Mouse (Mus musculus) intestine, embryonic 16.5 days (tissue): ENCODE data around the gene Mageb3. TPM values are rescaled to one million over a fixed set of nuclear protein-coding genes. Genes with fewer than 3 reads are reported as not detected.

Source experiments
- ATAC-seq: fragments of 200-750 bp; cut with Nextera tagmentation; 2 replicates; pipeline ENCODE4 v1.8.0; 2017; ENCODE audit warnings: moderate TSS enrichment, moderate library complexity
- H3K27ac ChIP-seq: fragments of 300-500 bp; sonication (generic); 2 replicates; pipeline ENCODE4 v1.5.1; 2014; ENCODE audit warnings: mild to moderate bottlenecking, low read length
- H3K27me3 ChIP-seq: fragments of 300-500 bp; sonication (generic); replicated peaks from 2 replicates; pipeline ENCODE4 v1.6.1; 2014; ENCODE audit warnings: low read length, control low read depth, mixed read lengths; ENCODE audit not compliant: control insufficient read depth, insufficient read depth
- H3K36me3 ChIP-seq: fragments of 300-500 bp; sonication (generic); 2 replicates; pipeline ENCODE4 v1.6.1; 2014; ENCODE audit warnings: low read length, control low read depth; ENCODE audit not compliant: control insufficient read depth, insufficient read depth
- H3K4me1 ChIP-seq: fragments of 300-500 bp; sonication (generic); 2 replicates; pipeline ENCODE4 v1.6.1; 2014; ENCODE audit warnings: low read length, control low read depth, mixed read lengths; ENCODE audit not compliant: control insufficient read depth, insufficient read depth
- H3K4me2 ChIP-seq: fragments of 300-500 bp; sonication (generic); 2 replicates; pipeline ENCODE4 v1.6.1; 2014; ENCODE audit warnings: low read depth, low read length, control low read depth
- H3K4me3 ChIP-seq: fragments of 300-500 bp; sonication (generic); 2 replicates; pipeline ENCODE4 v1.5.1; 2014; ENCODE audit warnings: mild to moderate bottlenecking, low read length
- H3K9ac ChIP-seq: fragments of 300-500 bp; sonication (generic); 2 replicates; pipeline ENCODE4 v1.6.1; 2014; ENCODE audit warnings: low read depth, low read length
- H3K9me3 ChIP-seq: fragments of 300-500 bp; sonication (generic); 2 replicates; pipeline ENCODE4 v1.6.1; 2016; ENCODE audit warnings: low read length, control low read depth; ENCODE audit not compliant: control insufficient read depth
- WGBS: fragments of 180-500 bp; shearing (Covaris S2); extraction: QIAGEN DNeasy Blood & Tissue Kit; methylation state at CpG from one replicate; pipeline ENCODE4 v1.1.7; 2014; 5-methylcytosine and 5-hydroxymethylcytosine counted together
- polyA plus RNA-seq: library from polyadenylated mRNA; unstranded; fragments of >200 nt; fragmentation: Nextera tagmentation; extraction: Ambion mirVana; gene quantifications from 2 replicates; pipeline ENCODE4 v1.2.1, GENCODE M21; 2015

Mageb3 gene
- polyA plus RNA-seq, 1 experiment from 2014 or later: 0.16 TPM

GRCm38 (mm10) chr2:121909975-121910374 is 45.9 kb downstream of the Mageb3 start:
- WGBS: 73% methylated on average over 3 of the region's 3 CpGs

More at GRCm38 (mm10) chr2:121909975-121910374, 45.9 kb downstream of the Mageb3 start:
- H3K4me3 ChIP-seq: no peak overlapping the region
- ATAC-seq: no peak
- H3K27ac ChIP-seq: no peak overlapping the region
- no peaks in the 10 kb centered on the region for H3K27me3 ChIP-seq
- H3K9ac ChIP-seq: no peak overlapping the region
- H3K4me1 ChIP-seq: no peaks in the 10 kb centered on the region
- H3K9me3 ChIP-seq: no peaks in the 10 kb centered on the region
- H3K4me2 ChIP-seq: no peak overlapping the region
- H3K36me3 ChIP-seq: peaks cover 2% of the 10 kb centered on the region; the same call in 1 of the 2 replicates

Other genes with a start within 250 kb of the Mageb3 start
- gene Frmd5, start 149.0 kb downstream of the Mageb3 start, polyA plus RNA-seq: 1.3 and 1.5 TPM in 2 replicates
- gene Casc4, start 89.1 kb downstream of the Mageb3 start, polyA plus RNA-seq: 11.6 and 13.0 TPM in 2 replicates
- 31.8 and 34.9 TPM in 2 replicates for gene Ctdspl2, start 91 bp downstream of the Mageb3 start, polyA plus RNA-seq
- 9.4 and 10.3 TPM in 2 replicates for gene Eif3j1, start 72.5 kb upstream of the Mageb3 start, polyA plus RNA-seq
- gene Spg11, start 162.3 kb upstream of the Mageb3 start, polyA plus RNA-seq: 7.0 and 7.6 TPM in 2 replicates
- 385 and 440 TPM in 2 replicates for gene B2m, start 191.6 kb upstream of the Mageb3 start, polyA plus RNA-seq
- gene Trim69, start 204.6 kb upstream of the Mageb3 start, polyA plus RNA-seq: not detected in 2 replicates
- gene Patl2, start 230.1 kb upstream of the Mageb3 start, polyA plus RNA-seq: 0.07 TPM in 1 of 2 replicates, not detected in the other
- not detected in 2 replicates for gene Terb2, start 230.2 kb upstream of the Mageb3 start, polyA plus RNA-seq